Mouse (Mus musculus) G1E-ER4 (cell line): ENCODE data around the gene Pgap3. TPM values are rescaled to one million over a fixed set of nuclear protein-coding genes. Genes with fewer than 3 reads are reported as not detected.

ENCODE experiments used
- GATA1 ChIP-seq: IDR thresholded peaks from one replicate; pipeline ENCODE4 v1.8.0; 2012; ENCODE audit warnings: low read length, inconsistent platforms
- polyA plus RNA-seq: library from polyadenylated mRNA; stranded (reverse); fragments of >175 nt; gene quantifications from 2 replicates; pipeline ENCODE4 v1.2.3, GENCODE M21; 2012

Pgap3 gene
- 11.3 and 13.7 TPM in 2 replicates for polyA plus RNA-seq

DNA sequence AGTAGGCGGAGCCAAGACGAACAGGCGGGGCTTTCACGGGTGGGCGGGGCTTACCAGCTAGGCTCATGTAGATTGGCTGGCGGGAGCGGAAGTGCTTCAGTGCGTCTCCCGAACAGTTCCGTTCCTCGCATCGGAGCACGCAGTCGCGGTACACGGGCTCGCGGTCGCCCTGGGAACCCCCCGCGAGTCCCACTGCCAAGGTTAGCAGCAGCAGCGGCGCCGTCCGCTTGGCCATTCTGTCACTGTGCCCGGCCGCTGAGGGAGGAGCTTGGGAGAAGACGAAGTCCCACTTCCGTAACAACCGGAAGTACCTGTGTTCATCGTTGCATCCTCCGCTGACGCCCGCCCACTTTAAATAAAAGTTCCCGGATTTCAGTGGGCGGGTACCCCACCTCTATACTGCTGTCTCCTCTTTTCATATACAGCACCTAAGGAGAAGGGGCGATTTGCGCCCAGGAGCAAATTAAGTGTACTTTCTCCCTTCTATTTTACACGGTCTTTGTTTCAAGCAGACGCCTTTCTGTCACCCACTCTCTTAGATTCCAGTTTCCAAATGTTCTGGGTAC lies at the start of gene Pgap3:
TSS of gene Pgap3 (minus strand) at position 330 of the 566 bp plus-strand sequence.
- no peak for TF ChIP-seq GATA1

DNA sequence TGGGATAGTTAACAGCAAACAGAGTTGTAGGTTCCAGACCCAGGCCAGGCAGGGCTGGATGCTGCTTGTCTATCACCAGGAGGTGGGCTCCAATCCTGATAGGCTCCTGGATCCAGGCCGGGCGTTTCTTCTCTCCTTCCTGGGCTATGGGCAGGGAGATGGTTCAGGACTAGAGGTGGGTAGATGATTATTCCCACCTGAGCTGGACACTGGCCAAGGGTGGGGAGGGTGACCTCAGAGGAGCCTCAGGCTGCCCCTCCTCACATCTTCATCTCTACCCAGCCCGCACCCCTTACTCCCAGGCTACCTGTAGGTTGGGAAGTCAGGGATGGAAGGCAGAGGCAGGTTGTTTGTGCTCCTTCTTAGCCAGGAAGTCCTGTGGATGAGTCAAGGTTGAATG lies 49.1 kb upstream of the Pgap3 start:
- TF ChIP-seq GATA1, result no peak

DNA sequence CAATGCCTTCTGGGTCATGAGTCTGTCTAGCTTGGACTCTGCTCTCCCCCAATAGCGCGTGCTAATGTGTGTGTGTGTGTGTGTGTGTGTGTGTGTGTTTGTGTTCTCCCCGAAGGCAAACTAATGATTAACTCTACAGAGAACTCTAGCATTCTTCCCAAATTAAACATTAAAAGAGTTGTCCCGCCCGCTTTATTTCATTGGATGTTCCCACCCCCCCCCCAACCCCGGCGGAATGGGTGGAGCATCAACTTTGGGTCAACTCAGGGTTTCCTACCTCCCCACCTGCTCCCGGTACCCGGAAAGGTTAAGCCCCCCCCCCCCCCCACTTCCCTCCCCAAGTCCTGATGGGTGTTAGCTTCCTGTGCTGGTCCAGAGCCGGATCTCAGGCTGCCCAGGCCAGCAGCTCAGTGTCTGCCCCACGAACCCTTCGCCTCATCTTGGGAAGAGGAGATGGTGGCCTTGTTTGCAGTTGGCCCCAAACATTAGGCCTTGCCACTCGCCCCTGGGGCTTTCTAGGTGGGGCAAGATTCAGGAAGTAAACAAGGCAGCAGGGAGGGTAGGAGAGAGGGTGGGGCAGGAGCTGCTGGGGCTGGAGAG lies 48.0 kb upstream of the Pgap3 start:
- no peak for TF ChIP-seq GATA1

DNA sequence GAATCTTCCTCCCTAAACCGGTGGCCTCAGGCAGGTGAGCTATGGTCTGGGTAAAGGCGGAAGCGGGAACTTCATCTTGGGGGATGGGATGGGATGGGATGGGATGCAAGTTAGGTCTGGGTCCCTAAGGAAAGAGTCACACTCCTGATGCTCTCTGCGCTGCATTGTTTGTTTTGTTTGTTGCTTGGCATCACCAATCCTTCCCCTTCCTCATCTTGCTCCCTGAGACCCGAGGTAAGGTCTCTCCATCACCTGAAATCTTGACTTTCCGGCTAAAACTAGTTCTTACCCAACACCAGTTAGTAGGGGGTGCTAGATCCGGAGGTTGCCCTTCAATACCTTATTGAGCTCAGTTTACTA lies 47.2 kb upstream of the Pgap3 start:
- TF ChIP-seq GATA1, result no peak

DNA sequence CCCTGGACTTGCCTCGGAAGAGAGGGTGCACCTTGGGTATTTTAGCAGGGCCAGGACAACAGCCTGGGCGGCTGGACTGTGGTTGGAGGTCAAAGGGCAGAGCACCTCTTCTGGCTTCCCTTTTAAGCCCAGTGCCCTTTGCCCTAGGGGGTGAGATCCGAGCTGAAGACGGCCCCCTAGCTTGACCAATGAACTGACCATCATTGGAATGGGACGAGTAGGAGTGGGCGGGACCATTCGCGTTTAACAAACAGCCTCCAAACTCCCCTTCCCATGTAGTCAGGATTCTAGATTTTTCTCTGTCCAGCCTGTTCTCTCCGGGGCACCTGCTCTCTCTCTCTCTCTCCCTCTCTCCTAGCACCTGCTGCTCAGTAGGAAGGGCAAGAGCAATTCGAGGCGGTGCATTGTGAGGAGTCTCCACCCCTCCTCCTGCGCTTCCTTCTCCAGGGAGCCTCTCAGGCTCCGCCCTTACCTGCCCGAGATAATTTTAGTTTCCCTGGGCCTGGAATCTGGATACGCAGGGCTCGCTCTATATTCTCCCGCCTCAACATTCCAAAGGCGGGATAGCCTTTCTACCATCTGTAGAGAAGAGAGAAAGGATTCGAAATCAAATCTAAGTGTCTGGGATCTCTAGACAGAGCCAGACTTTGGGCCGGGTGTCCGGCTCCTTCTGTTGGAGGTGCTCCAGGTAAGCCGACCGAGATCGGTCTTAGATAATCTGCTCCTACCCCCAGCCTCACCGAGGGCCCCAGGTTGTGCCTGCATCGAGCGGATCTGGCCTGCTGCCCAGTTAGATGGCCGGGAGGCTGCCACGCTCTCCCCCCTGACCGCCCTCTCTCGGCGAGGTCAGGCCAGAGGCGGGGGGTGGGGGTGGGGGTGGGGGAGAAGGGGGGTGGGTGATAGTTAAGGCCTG lies 46.5 kb upstream of the Pgap3 start:
- TF ChIP-seq GATA1, result no peak

DNA sequence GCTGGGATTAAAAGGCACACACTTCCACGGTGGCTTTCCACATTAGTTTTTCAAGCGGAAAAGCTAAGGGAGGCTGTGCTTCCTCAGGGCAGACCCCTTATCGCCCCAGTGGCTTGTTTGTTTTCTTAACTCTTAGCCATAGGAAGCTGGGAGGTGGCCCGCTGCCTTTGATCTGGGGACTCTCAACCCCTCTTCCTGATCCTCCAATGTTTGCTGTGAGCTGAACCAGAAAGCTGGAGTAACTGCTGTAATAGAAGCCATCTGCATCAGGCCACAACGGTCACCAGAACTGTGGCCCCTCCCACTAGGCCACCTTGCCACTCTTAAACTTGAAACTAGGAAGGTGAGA lies 45.9 kb upstream of the Pgap3 start, which contains the start of gene Grb7:
TSS of gene Grb7 (plus strand) at position 182 of the 349 bp plus-strand sequence.
- no peak for TF ChIP-seq GATA1

DNA sequence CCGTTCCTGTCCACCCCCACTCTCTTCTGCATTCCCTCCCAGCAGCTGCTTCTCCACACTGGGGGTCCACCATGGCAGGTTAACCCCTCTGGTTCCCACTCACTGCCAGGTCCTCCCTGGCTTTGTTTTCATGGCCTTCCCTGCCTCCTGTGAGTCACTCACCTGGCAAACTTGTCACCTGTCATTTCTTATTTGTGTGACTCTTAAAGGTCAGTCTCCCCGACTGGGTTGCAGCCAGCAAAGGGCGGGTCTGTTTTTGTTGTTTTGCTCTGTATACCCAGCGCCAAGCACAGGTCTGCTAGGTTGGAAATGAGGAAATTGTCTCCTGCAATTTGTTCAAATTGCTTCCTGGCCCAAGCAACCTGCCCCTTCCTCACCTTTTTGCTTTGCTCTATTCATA lies 45.4 kb upstream of the Pgap3 start:
- no peak for TF ChIP-seq GATA1

DNA sequence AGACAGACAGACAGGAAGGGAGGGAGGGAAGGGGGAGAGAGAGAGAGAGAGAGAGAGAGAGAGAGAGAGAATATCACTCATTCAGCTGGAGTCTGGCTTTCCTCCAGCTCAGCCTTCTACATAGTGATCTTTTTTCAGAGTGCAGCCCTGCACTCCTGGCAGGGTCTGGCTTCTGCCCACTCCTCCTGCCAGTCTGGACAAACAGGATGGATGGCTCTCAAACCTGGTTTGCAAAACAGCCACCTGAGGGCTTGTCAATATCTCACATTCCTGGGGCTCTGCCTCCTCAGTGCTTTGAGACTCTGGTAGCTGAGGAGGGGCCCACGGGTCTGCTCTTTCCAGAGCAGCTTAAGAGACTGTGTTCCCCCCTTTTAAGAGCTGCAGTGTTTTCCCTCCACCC lies 44.9 kb upstream of the Pgap3 start:
- TF ChIP-seq GATA1, result no peak

DNA sequence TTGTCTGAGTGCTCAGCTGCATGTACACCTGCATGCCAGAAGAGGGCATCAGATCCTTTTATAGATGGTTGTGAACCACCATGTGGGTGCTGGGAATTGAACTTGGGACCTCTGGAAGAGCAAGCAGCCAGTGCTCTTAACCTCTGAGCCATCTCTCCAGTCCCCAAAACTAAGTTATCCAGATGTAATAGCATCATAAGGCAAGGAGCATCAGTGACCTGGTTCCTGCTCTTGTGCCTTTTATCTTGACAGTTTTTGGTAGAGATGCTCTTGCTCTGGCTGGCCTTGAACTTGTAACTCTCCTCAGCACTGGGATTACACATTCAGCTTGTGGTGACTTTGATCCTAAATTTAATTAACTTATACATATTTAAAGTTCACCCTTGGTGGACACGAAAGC lies 43.4 kb upstream of the Pgap3 start:
- no peak for TF ChIP-seq GATA1

DNA sequence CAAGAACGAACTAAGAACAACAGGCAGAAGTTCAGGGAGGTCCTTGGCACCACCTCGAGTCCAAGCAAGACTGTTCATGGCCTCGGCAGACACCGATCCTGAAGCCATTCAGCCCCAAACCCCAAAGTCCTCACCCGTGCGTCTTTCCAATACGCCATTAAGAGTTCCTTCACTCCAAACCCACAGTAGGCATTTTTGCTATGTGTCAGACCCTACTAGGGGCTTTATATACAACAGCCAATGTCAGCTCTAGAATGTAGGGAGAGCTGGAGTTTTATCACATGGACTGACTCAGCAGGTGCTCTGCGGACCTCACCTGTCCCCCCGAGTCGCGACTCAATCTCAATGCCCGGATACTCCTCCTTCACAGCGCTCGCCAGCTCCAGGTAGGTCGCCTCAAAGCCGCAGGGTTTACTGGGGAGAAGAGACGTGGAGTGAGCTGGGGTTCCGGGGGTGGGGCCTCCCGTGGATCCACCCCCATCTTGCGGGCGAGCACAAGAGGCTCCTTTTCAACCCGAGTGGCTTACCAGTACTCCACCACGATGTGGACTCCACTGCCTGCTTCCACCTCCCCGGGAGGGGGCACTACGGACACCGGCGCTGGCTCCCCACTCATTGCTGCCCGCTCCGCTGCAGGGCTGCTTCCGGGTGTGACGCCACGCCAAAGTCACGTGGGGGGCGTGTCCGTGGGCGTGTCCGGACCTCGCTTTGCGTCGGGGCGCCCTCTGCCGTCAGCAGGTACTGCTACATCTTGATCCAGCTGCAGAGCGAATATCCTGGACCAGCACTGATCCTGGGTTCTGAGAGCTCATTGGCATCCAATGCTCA lies 38.3 kb upstream of the Pgap3 start, which contains the start of gene Mien1:
TSS of gene Mien1 (minus strand) at position 661 of the 828 bp plus-strand sequence.
- no peak for TF ChIP-seq GATA1

DNA sequence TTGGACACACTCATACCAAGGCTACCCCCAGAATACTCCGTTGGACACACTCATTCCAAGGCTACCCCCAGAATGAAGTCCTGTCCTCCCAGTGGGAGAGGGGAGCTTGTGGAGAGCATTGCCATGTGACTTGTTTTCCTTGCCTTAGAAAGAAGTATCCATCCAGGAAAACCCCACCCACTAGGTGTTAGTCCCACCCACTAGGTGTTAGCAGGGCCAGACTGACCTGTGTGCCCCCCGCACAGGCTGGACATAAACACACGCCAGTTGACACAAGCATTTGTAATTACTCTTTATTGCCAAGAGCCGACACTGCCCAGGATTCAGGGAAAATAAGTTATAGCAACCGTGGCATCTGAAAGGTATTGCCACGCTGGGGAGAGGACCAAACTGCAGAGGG lies 37.2 kb upstream of the Pgap3 start:
- no peak for TF ChIP-seq GATA1

DNA sequence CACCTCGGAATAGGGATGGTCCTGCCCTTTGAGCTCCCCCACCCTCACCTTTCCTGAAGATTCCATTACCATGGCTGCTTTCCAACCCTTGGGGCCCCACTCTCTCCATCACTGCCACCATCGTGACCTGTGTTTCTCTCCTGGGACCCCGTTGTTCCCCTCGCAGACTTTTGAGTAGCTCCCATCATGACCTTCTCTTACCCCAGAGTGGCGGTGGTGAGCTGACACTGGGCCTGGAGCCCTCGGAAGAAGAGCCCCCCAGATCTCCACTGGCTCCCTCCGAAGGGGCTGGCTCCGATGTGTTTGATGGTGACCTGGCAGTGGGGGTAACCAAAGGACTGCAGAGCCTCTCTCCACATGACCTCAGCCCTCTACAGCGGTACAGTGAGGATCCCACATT lies 35.4 kb upstream of the Pgap3 start:
- TF ChIP-seq GATA1, result no peak

DNA sequence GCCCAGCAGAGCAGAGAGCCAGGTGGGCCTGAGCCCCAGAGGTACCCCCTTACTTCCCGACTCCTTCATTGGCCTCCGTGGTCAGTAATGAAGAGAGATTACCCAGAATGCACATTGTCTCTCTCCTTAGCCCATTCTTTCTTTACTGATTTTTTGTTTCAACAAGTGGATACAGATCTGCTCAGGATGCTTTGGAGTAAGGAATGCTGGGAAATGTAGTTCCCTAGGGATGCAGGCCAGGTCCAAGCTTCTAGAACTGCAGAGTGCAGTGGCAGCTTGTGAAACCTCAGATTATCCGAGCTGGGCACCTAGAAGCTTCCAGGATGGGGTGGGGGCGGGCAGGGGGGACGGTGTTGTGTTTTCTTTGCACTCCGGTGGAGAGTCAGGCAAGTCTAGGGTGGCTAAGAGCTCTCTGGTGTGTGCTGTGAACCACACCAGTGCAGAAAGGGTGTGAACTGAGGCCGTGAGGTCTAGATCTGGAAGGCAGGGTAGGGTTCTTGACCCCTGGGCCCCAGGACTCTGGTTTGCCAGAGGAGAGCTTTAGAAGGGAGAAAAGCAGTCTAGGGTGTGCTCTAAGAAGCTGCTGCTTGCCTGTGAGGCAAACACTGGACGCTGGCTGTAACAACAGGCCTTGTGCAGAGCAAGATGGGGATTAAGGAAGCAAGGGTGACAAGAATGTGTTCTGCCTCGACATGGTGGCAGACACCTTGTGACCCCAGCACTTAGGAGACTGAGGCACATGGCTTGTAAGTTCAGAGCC lies 31.6 kb upstream of the Pgap3 start:
- TF ChIP-seq GATA1, result no peak

DNA sequence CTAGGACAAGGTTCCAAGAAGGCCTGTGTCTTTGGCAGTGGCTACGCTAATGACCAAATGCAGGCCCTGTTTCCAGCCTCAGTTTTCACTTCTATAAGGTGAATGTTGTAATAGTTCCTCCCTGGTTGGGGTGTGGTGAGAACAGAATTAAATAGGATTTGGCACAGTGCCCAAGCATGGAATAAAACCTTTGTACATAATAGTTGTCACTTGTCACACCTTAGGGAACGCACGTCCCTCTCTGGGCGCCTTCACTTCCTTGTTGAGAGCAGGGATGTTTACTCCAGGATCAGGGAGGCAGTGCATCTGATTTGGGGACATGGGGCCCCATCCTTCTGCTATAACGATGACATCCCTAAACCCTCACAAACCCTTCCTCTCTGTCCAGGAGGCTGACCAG lies 28.1 kb upstream of the Pgap3 start:
- TF ChIP-seq GATA1, result no peak

DNA sequence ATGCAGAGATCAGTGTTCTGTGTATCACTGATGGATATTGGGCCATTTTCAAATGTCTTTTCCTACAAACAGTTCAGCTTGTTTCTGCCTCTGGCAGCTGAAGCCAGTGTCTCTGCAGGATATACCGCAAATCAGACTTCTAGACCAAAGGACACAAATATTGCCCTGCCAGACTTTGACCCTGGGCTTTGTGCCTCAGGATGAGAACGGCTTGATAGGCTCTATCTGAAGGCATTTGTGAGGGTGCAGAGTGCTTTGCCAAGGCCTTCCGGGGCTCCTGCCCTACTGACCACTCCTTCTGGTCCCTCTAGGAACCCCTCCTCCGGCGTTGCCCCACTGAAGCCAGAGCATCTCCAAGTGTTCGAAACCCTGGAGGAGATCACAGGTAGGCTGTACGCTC lies 26.3 kb upstream of the Pgap3 start:
- no peak for TF ChIP-seq GATA1

DNA sequence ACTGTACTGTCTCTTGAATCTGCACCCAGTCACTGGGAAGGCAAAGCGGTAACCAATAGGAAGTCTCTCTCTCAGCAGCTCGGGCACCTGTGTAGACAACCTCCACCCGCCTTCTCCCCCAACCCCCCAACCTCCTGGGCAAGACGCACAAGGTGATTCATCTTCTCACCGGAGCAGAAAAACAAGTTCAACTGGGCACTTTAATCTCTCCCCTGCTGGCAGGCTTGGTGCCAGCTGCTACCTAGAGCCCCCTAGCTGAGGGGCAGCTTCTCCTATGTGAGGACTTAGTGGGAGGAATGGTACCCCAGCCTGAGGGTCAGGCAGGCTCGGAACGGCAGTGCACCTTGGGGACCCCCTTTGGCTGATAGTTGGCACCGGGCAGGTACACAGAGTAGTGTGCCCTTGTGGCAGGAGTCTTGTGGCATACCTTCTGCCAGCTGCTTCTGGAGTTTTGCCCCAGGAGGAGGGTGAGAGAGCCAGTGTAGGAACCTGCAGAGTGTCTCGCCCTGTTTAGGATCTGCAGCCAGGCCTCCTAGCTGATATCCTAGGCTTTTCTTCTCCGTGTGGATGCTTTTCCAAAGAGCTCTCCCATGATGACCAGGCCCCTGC lies 18.8 kb upstream of the Pgap3 start:
- no peak for TF ChIP-seq GATA1
